Comparison of ENCODE assay signal across 18 mouse cellular contexts in the genomic region with DNA sequence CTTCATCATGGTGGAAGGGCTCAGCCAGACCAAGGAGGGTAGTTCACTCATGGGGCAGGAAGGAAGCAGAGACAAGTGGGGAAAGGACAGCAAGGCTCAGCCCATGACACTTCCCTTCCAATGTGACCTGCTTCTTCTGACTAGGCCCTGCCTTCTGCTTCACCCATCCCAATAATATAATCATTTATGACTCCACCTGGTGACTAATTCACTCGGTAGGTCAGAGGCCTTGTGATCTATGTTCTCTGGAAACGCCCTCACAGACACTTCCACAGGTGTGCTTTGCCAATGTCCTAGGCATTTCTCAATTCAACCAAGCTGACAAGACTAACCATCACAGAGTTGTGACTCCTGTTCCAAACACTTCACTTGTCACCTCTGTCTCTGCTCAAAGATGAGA. TPM values are rescaled to one million over a fixed set of nuclear protein-coding genes. Genes with fewer than 3 reads are reported as not detected.
DNase-seq lines count a peak whose midpoint lies in the region; ATAC-seq and TF ChIP-seq lines count a peak whose summit lies in the region.
"Had no signal": no experiment of that assay in that cellular context is flagged by ENCODE, and none has a peak within 500 bp of the region (broad histone marks: within the 10 kb centered on the region; RNA-seq: fewer than 3 reads in every experiment).

No protein-coding gene starts in this region.

- no peak overlapping the region for H3K4me2 ChIP-seq in heart, postnatal 0 days (ENCODE audit: low read depth, low read length)
- H3K4me2 ChIP-seq in intestine, postnatal 0 days (replicated peaks; ENCODE audit: low read depth) = no peak overlapping the region
- H3K4me2 ChIP-seq: heart, embryonic 12.5 days; hindbrain, embryonic 13.5 days had no signal

- H3K9ac ChIP-seq in heart, postnatal 0 days (replicated peaks; ENCODE audit: low read depth, low read length) = no peak overlapping the region
- H3K9ac ChIP-seq in intestine, postnatal 0 days (ENCODE audit: low read depth, low read length) = no peak overlapping the region
- H3K9ac ChIP-seq: heart, embryonic 12.5 days; hindbrain, embryonic 13.5 days had no signal

- TF ChIP-seq POLR2A in testis, adult 2 months (IDR thresholded peaks at IDR 0.05; ENCODE audit: control insufficient read depth, low read depth, low read length) = no peak

- TF ChIP-seq EP300 in heart, postnatal 0 days (IDR thresholded peaks at IDR 0.05; ENCODE audit: low read depth) = no peak

- H3K27ac ChIP-seq in heart, postnatal 0 days (ENCODE audit: low read depth) = peak overlapping the region; percentile 73; the same call in 1 of the 2 replicates
- peak overlapping the region; percentile 74 for H3K27ac ChIP-seq in testis, adult 2 months (ENCODE audit: control insufficient read depth, insufficient read depth, low read depth, low read length)
- H3K27ac ChIP-seq in intestine, postnatal 0 days (ENCODE audit: low read depth, low read length) = peak overlapping the region; percentile 47
- no peak overlapping the region for H3K27ac ChIP-seq in embryonic facial prominence, embryonic 10.5 days (replicated peaks)
- H3K27ac ChIP-seq: forebrain, embryonic 10.5 days; hindbrain, embryonic 13.5 days; hindbrain, postnatal 0 days had no signal

- no peaks in the 10 kb centered on the region for H3K27me3 ChIP-seq in heart, postnatal 0 days (ENCODE audit: control insufficient read depth, insufficient read depth, low read length)
- H3K27me3 ChIP-seq in testis, adult 2 months (ENCODE audit: control insufficient read depth, insufficient read depth, low read length) = no peaks in the 10 kb centered on the region
- no peaks in the 10 kb centered on the region for H3K27me3 ChIP-seq in intestine, postnatal 0 days (replicated peaks; ENCODE audit: control insufficient read depth, insufficient read depth, low read length)
- H3K27me3 ChIP-seq in embryonic facial prominence, embryonic 10.5 days (replicated peaks; ENCODE audit: low read depth, poor library complexity, severe bottlenecking) = no peaks in the 10 kb centered on the region
- H3K27me3 ChIP-seq: CH12.LX; heart, embryonic 12.5 days; hindbrain, embryonic 13.5 days had no signal

- TF ChIP-seq CTCF in heart, postnatal 0 days (IDR thresholded peaks at IDR 0.05; ENCODE audit: low read depth) = no peak
- TF ChIP-seq CTCF in testis, adult 2 months (IDR thresholded peaks at IDR 0.05; ENCODE audit: control insufficient read depth, insufficient read depth, insufficient replicate concordance, low read depth, low read length) = no peak
- TF ChIP-seq CTCF in intestine, postnatal 0 days (IDR thresholded peaks at IDR 0.05; ENCODE audit: low read depth) = no peak

- no peak for DNase-seq in heart, postnatal 0 days (ENCODE audit: low spot score)
- no peak for DNase-seq in heart, adult 9 months (ENCODE audit: low spot score in 2 of 2)
- DNase-seq in testis, postnatal 14 days (ENCODE audit: low spot score) = no peak
- DNase-seq in embryonic facial prominence, embryonic 10.5 days (ENCODE audit: low spot score) = no peak
- DNase-seq in cerebellum, postnatal 36 days = no peak
- DNase-seq: adrenal gland, adult 2 months; adrenal gland, postnatal 25 days; cerebellum, adult 2 months; cerebellum, postnatal 14 days; gastrocnemius, postnatal 36 days had no signal

- 89% methylated on average over 2 of the region's 2 CpGs for WGBS in heart, postnatal 0 days
- 39% methylated on average over 2 of the region's 2 CpGs for WGBS in intestine, postnatal 0 days
- 93% methylated on average over 2 of the region's 2 CpGs for WGBS in embryonic facial prominence, embryonic 10.5 days

- H3K36me3 ChIP-seq in heart, postnatal 0 days (replicated peaks; ENCODE audit: control insufficient read depth, insufficient read depth, low read length) = peaks cover 2% of the 10 kb centered on the region
- no peaks in the 10 kb centered on the region; the same call in 1 of the 2 replicates for H3K36me3 ChIP-seq in testis, adult 2 months (ENCODE audit: control insufficient read depth, insufficient read depth, low read length)
- 0 out of 2 replicates have a peak, but pooled peaks cover 6% of the 10 kb centered on the region for H3K36me3 ChIP-seq in intestine, postnatal 0 days (ENCODE audit: control insufficient read depth, insufficient read depth)
- peaks cover 6% of the 10 kb centered on the region for H3K36me3 ChIP-seq in embryonic facial prominence, embryonic 10.5 days (replicated peaks)

- H3K4me3 ChIP-seq in heart, postnatal 0 days (ENCODE audit: low read depth, low read length) = no peak overlapping the region
- H3K4me3 ChIP-seq in testis, adult 2 months (ENCODE audit: control insufficient read depth, low read depth, low read length) = peak overlapping the region; percentile 77
- H3K4me3 ChIP-seq in intestine, postnatal 0 days (ENCODE audit: low read depth, low read length) = no peak overlapping the region
- H3K4me3 ChIP-seq in embryonic facial prominence, embryonic 10.5 days = no peak overlapping the region
- H3K4me3 ChIP-seq: forebrain, embryonic 10.5 days; heart, embryonic 12.5 days; hindbrain, embryonic 13.5 days had no signal

- no peaks in the 10 kb centered on the region for H3K9me3 ChIP-seq in heart, postnatal 0 days (replicated peaks; ENCODE audit: control insufficient read depth, low read length)
- no peaks in the 10 kb centered on the region for H3K9me3 ChIP-seq in intestine, postnatal 0 days (ENCODE audit: control insufficient read depth)
- no peaks in the 10 kb centered on the region for H3K9me3 ChIP-seq in embryonic facial prominence, embryonic 10.5 days
- H3K9me3 ChIP-seq: forebrain, embryonic 10.5 days; hindbrain, embryonic 13.5 days had no signal

- ATAC-seq in heart, postnatal 0 days (ENCODE audit: insufficient read depth, low read depth) = no peak
- peak; percentile 92 for ATAC-seq in intestine, postnatal 0 days
- ATAC-seq: forebrain, embryonic 14.5 days; hindbrain, postnatal 0 days had no signal

- H3K4me1 ChIP-seq in heart, postnatal 0 days (ENCODE audit: control insufficient read depth, insufficient read depth) = 0 out of 2 replicates have a peak, but pooled peaks cover 3% of the 10 kb centered on the region
- peaks cover 6% of the 10 kb centered on the region for H3K4me1 ChIP-seq in testis, adult 2 months (ENCODE audit: control insufficient read depth, insufficient read depth, low read length)
- no peaks in the 10 kb centered on the region for H3K4me1 ChIP-seq in intestine, postnatal 0 days (replicated peaks; ENCODE audit: control insufficient read depth, insufficient read depth, low read length)
- no peaks in the 10 kb centered on the region for H3K4me1 ChIP-seq in embryonic facial prominence, embryonic 10.5 days
- H3K4me1 ChIP-seq: forebrain, embryonic 10.5 days; hindbrain, embryonic 13.5 days had no signal

RNA-seq across cellular contexts. Expression of gene Spryd7, which starts 26.3 kb away (rescaled TPM):
- total RNA-seq in heart, postnatal 0 days (2014; rRNA removed; ENCODE audit: low replicate concordance) = 18.5 and 28.0 TPM in 2 replicates
- 40.5 and 41.9 TPM in 2 replicates for polyA plus RNA-seq in heart, postnatal 0 days (2015; fragmentation: Nextera tagmentation; extraction: Ambion mirVana)
- 11.9 and 12.3 TPM in 2 replicates for polyA plus RNA-seq in testis, adult 2 months (2012; rRNA removed)
- polyA plus RNA-seq in intestine, postnatal 0 days (2015; fragmentation: Nextera tagmentation; extraction: Ambion mirVana) = 36.1 and 36.5 TPM in 2 replicates
- polyA plus RNA-seq in embryonic facial prominence, embryonic 10.5 days (2016; fragmentation: Nextera tagmentation; extraction: Ambion mirVana) = 15.5 and 16.2 TPM in 2 replicates
